Mouse (Mus musculus) c-Kit-positive CD71-positive TER-119-positive erythroid progenitor cells, embryonic 14.5 days (primary cell): Measurements from ENCODE around the gene Wnt10b.
A peak's percentile ranks its signal among the peaks of the same experiment; 100 is the strongest.
"Not testable (repeated sequence)": the region's sequence is repeated elsewhere in the genome, so short reads cannot be mapped to it uniquely, and the experiment has no call there.

Source experiments
- DNase-seq: peaks from one replicate; pipeline ENCODE4 v3.0.0-alpha.2; 2013; ENCODE audit warnings: low spot score

Wnt10b gene

GRCm38 (mm10) chr15:98777762-98778161 lies at the start of gene Wnt10b:
Wnt10b (minus strand) TSS chr15:98778150.
- DNase-seq = no peak

DNA sequence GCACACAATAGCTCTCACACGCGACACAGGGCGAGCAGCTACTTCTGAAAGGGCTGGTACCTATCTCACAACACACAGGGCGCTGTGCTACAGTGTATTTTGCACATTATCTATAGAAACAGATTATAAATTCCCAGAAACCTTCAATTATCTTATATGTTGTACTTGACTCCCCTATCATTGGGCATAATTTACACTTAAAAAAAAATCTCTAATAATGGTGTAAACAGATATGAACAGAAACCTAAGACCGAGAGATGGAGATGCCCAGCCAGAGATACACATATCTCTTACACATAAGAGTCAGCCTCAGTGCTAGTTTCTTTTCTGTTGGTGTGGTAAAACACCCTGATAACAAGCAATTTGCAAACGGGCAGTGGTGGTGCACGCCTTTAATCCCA lies 49.7 kb upstream of the Wnt10b start:
- DNase-seq = peak; percentile 74

- DNase-seq = no peak
Measured at GRCm38 (mm10) chr15:98823434-98823833, 45.5 kb upstream of the Wnt10b start.

- DNase-seq = no peak
Measured at GRCm38 (mm10) chr15:98822147-98822546, 44.2 kb upstream of the Wnt10b start.

DNA sequence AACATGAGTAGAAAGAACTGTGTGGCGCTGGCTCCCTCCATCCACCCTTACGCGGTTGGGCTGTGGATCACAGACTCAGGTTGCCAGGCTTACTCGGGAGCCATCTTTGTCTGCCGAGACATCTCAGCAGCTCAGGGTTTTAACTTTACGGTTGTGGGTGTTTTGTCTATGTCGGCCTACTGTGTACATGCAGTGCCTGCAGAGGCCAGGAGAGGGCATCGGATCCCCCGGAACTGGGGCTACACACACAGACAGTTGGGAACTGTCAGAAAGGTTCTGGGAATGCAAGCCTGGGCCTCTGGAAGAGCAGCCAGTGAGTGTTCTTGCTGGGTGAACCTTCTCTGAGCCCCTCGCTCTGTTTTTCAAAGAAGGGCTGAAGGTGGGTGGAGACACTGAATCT lies 43.5 kb upstream of the Wnt10b start:
- DNase-seq = no peak

DNA sequence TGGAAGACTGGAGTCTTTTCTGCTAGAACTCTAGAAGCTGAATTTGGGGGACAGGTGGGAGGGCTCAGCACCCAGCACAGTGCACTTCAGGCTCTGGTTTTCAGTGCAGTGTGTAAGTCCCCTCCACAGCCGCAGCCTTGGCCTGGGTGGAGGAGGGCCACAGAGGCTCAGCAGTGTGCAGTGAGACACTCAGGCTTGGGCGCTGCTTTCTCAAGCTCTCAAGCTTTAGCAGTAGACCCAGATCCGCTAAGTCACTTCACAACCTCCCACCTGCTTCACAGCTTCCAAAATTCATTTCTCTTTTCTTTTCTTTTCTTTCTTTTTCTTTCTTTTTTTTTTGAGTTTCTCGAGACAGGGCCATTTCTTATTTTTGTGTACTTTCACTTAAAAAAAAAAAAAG lies 43.0 kb upstream of the Wnt10b start:
- no peak for DNase-seq

- DNase-seq = no peak
Measured at GRCm38 (mm10) chr15:98818171-98818570, 40.2 kb upstream of the Wnt10b start.

DNA sequence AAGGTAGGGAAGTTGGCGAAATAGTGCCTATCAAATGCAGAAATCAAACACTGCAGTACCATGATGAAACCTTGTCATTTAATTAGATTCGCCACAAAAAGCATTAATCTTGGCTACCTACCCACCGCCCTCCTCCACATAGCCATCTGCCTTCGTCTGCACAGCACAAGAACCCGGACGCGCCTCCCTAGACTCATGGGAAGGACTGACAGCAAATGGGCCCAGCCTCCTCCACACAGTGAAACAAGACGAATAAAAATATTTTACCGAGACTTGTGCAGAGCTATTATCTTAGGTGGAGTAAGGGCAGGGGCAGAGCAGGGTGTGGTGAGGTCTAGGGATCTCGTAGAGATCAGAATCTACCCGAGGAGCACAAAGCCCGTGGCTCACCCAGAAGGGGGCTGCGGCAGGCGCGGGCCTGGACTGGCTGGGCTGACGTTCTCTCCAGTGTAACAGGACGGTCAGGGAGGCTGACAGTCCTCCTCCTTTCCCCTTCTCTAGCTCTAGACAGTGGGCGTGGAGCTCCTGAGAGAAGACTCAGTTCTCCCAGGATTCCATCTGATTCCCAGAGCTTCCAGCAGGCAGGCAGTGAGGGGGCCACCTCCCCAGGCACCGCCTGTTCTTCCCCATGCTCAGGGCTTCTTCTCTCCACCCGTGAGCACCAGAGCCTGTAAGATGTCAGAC lies 34.9 kb upstream of the Wnt10b start:
- no peak for DNase-seq

- DNase-seq = not testable (repeated sequence)
Measured at GRCm38 (mm10) chr15:98810212-98810611, 32.3 kb upstream of the Wnt10b start.

GRCm38 (mm10) chr15:98809390-98809789 lies 31.4 kb upstream of the Wnt10b start, which contains the start of gene Ddn:
Ddn (minus strand) TSS chr15:98809490.
- no peak for DNase-seq

- no peak for DNase-seq
Measured at GRCm38 (mm10) chr15:98808651-98809134, 30.7 kb upstream of the Wnt10b start.

- DNase-seq = no peak
Measured at GRCm38 (mm10) chr15:98807895-98808650, 30.1 kb upstream of the Wnt10b start.

DNA sequence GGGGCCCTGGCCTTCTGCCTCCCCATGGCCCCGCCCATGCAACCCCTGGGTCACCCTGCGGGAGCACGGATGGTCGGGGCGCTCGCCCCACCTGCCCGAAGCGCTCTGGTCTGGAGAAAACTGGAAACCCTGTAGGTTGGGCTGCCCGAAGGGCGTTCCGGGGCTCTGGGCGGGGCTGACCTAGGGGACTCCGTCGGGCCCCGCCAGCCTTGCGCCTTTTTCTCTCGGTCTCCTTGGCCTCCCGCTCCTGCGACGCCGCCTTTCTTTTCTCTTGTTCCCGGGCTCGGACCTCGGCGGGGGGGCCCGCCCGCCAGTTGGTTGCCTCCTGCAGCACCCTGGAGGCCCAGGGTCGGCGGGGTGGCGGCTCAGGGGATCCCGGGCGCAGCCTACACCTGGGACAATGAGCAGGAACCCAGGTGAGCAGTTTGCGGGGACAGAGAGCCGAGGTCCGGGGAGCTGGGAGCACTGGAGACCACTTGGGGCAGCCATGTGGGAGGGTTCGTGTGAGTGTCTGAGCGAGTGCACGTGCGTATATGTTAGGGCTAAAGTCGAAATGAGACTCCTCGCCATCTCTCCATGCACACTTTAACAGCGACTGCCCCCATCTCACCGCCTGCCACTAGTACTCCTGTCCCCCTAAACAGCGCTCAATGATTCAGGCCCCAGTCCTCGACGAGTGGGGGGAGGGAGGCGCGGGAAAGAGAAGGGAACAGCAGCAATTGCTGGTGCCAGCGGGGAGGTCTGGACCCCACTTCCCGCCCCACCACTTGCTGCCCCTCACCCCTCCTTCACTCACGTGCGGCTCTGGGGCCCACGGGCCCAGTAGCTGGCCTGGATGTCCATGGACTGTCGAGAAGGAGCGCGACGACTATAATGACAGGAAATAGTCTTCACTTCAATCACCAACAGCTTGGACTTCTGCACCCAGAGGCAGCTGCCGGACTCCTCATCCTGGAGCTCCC lies 29.1 kb upstream of the Wnt10b start:
- peak; percentile 39 for DNase-seq

- DNase-seq = no peak
Measured at GRCm38 (mm10) chr15:98806071-98806808, 28.3 kb upstream of the Wnt10b start.

DNA sequence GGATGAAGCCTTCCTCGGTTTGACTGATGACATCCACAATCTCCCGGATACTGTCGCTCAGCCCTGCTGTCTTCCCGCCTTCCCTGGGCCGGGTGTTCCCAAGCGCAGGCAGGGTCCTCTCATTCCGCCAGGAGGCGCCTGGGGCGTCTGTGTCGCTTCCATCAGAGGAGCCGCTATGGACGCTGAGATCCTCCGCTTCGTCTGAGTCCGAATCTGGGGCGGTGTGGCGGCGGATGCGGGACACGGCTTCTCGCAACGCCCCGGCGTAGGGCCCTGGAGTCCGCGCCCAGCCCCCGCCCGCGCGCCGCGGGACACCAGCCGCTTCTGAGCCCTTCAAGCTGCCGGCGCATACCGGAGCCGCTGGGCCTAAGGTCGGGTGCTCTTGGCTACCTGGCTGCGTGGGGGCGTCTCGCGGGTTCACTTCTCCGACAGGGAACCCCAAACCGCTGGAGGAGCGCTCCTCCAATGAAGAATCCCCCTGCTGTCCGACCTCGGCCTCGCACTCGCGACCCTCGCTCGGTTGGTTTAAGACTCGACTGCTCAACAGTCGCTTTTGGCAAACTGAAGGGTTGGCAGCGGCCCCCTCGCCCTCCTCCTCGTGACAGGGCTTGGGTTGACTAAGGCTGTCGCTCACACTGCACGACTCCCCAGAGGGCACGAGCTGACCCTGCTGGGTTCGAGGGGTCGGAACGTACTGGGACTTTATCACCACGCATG lies 27.5 kb upstream of the Wnt10b start:
- no peak for DNase-seq

DNA sequence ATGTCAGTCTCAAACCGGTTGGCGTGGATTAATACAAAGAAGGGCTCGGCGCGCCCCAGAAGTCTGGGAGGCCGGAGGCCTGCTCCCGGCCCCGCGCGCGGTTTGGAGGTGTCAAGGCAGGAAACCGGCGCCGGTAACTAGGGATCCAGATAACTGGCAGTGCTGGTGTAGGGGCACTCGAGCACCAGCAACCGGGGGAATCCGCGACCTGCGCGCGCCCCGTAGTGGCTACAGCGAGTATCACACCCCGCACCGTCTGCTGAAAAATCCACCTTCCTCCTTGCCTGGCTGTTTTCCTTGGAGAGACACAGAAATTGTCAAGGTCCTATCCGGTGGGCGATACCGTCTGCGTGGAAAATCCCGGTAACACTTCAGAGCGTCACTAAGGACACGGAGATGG lies 26.1 kb upstream of the Wnt10b start:
- peak; percentile 68 for DNase-seq

DNA sequence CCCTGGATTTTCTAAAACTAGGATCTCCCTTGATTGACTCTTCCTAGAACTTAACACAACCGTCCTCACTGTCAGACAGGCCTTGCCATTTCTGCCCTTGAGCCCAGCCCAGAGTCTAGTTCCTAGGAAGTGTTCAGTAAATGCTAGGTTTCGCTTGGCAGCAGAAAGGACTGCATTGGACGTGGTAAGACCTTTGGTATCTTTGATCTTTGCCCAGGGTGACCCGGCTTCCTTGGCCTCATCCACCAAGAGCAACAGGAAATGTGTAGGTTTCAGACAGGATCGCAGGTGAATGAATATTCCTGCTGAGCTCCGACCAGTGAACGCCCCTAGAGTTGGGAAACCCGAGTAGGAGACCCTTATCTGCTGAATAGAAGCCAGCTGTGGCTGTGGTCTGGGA lies 25.0 kb upstream of the Wnt10b start:
- DNase-seq = no peak

DNA sequence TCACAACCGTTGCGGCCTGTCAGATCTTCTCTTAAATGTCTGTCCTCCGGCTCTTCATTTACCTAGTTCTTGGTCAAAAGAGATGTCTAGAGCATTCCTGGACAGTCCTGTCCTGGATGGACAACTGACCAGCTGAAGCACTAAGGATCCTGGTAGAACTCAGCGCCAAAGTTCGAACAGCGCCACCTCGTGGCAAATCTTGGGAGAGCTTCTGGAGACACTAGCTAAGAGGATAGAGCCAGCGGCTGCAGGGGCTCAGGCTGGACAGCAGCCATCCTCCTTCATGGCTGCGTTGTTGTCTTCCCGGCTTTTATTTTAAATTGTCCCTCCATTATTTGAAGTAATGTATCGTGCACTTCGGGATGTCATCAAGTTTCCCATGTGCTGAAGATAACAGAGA lies 21.4 kb upstream of the Wnt10b start:
- DNase-seq = peak; percentile 69

DNA sequence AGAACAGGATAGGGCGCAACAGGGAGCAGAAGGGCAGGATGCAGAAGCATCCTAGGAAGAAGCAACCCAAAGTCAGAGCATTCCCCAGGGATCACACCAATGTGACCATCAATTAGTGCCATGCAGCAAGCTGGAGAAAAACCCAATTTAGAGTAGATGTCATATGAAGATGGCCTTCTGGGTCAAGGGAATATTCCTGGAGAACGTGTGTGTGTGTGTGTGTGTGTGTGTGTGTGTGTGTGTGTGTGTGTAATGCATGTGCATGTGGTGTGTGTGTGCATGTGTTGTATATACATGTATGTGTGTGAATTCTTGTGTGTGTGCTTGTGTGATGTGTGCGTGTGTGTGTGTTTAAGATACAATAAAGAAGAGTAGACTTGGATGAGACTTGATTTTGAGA lies 21.0 kb upstream of the Wnt10b start:
- no peak for DNase-seq

DNA sequence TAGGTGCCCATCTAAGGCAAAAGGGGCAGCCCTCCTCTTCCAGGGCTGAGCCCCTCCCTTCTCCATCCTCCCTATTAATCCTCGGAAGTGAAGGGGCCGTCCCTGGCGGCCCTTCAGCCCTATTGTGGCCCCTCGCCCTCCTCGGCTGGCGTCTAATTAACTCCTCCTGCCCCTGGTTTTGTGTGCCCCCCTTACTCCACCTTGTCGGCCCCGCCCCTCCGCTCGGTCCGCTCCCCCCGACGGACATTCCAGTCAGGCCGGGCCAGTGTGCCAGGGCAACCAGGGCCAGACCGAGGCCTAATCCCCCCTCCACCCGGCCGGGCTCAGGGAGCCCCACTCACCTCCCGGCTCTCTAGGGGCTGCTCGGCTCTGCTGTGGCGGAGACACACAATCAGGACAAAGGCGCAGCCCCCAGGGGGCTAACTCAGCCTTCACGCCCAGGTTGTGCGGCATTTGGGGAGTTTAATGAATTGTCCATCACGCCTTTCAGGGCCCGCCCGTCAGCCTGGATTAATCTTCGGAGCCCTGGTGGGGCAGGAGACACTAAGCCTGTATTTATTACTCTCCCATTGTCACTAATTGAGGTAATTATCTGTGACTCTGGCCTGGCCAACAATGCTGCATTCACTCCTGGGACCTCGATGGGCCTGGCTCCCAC lies 20.0 kb upstream of the Wnt10b start:
- DNase-seq = no peak
